Mouse (Mus musculus) B cell, adult 62 days (primary cell): ENCODE measurements around the gene Nags. TPM values are rescaled to one million over a fixed set of nuclear protein-coding genes. Genes with fewer than 3 reads are reported as not detected.

Experiments
- total RNA-seq: library from RNA; stranded (reverse); gene quantifications from 4 replicates; pipeline ENCODE4 v1.2.4, GENCODE M21; 2023

Nags gene
- total RNA-seq = not detected in 4 replicates

DNA sequence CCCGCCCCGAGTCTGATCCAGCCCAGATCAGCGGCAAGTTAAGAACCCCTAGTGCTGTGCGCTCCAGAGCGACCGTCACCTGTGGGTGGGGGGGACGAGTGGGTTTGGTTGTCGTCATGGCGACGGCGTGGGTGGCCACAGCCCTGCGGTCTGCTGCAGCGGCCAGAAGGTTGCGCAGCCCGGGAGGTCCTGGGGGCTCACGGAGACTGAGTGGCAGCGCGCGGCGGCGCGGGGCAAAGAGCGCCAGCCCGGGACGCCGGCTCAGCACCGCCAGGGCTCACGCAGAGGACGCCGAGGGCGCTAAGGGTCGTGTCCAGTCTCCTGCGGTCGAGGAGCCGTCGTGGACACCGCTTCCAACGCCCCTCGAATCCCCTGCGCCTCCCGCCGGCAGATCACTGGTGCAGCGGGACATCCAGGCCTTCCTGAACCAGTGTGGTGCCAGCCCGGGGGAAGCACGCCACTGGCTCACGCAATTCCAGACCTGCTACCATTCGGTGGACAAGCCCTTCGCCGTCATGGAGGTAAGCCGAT lies at the start of gene Nags:
TSS of gene Nags (plus strand) at position 43 of the 531 bp plus-strand sequence.

GRCm38 (mm10) chr11:102101219-102101618 lies 44.1 kb upstream of the Nags start, which contains the start of gene Ppy:
Gene Ppy (minus strand): TSS chr11:102101319.

DNA sequence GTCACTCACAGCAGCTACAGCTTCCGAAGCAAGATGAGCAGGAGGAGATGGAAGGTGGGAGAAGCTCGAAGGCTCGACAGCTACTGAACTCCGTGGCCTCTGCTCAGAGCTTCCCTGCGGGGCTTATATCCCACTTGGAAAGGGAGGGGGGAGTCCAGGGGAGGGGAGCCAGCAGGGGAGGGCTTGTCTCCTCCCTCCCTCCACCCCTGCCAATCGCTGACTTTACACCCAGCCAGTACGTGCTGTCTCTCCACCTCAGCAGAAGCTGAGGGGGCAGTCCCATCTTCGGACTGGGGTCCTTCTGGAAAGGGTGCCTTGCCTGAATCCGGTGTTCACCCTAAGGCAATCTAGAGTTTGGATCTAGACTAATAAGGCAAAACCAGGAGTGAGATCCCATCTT lies 37.6 kb upstream of the Nags start, which contains the start of gene Pyy:
TSS of gene Pyy (minus strand) at position 101 of the 400 bp plus-strand sequence.

GRCm38 (mm10) chr11:102156039-102156785 lies 10.9 kb downstream of the Nags start, which contains the start of gene Tmem101:
Gene Tmem101 (minus strand): TSS chr11:102156404.

DNA sequence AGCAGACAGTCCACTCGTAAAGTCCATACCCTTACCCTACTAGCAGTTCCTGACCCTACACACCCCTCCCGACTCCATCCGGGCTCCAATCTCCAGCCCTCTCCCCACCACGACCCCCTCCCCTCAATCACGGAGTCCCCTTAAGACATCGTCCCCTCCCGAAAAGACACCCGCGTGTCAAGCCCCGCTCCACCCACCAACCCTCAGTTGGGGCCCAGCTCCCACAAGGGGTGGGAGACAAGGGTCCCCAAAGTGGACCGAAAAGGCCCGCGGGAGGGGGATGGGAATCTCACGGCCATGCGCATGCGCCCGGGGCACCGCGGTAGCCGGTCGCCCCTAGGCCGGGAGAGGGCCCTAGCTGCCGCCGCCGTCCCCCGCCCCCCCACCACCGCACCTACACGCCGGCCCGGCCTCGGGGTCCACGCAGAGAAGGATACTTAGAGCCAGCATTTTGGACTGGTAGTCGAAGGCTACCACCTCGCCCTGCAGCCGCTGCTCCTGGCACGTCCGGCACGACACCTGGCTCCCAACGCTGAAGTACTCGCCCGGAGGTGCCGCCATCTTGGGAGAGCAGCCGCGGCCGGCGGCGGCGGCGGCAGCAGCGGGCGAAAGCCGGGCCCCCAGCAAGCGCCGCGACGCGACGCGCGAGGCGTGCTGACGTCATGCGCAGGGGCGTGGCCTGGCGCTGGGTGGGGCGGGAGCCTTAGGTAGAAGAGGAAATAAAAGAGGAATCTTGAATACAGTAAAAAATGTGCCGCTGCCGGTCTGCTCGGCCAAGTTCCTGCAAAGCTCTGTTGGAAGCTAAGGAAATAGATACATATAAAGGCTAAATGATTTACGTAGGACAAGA lies 39.6 kb downstream of the Nags start, which contains the start of gene Lsm12:
TSS of gene Lsm12 (minus strand) at position 651 of the 850 bp plus-strand sequence.

GRCm38 (mm10) chr11:102189461-102190436 lies 44.4 kb downstream of the Nags start, which contains the start of gene G6pc3:
Gene G6pc3 (plus strand): TSS chr11:102189620.

Other genes with a start within 250 kb of the Nags start
- gene Sost, start 178.5 kb upstream of the Nags start, total RNA-seq = not detected in 4 replicates
- not detected in 4 replicates for gene Cfap97d1, start 161.2 kb upstream of the Nags start, total RNA-seq
- gene Dusp3, start 158.5 kb upstream of the Nags start, total RNA-seq = 29.5 to 31.8 TPM (median 30.8 TPM) in 4 replicates
- not detected in 4 replicates for gene Mpp3, start 117.1 kb upstream of the Nags start, total RNA-seq
- 0.33 TPM in 1 of 4 replicates, not detected in the others for gene Cd300lg, start 104.0 kb upstream of the Nags start, total RNA-seq
- gene Mpp2, start 57.0 kb upstream of the Nags start, total RNA-seq = not detected in 4 replicates
- not detected in 4 replicates for gene Ppy, start 44.2 kb upstream of the Nags start, total RNA-seq
- not detected in 4 replicates for gene Pyy, start 37.7 kb upstream of the Nags start, total RNA-seq
- gene Tmem101, start 10.9 kb downstream of the Nags start, total RNA-seq = 6.5 to 9.5 TPM (median 6.8 TPM) in 4 replicates
- gene Lsm12, start 39.8 kb downstream of the Nags start, total RNA-seq = 55.4 to 61.7 TPM (median 58.0 TPM) in 4 replicates
- gene G6pc3, start 44.1 kb downstream of the Nags start, total RNA-seq = 46.3 to 53.9 TPM (median 49.4 TPM) in 4 replicates
- gene Hdac5, start 84.7 kb downstream of the Nags start, total RNA-seq = 128 to 150 TPM (median 136 TPM) in 4 replicates
- 1.0 to 2.7 TPM (median 1.7 TPM) in 4 replicates for gene BC030867, start 103.4 kb downstream of the Nags start, total RNA-seq
- gene Asb16, start 123.2 kb downstream of the Nags start, total RNA-seq = not detected in 4 replicates
- gene Tmub2, start 139.4 kb downstream of the Nags start, total RNA-seq = 44.2 to 52.2 TPM (median 49.6 TPM) in 4 replicates
- gene Atxn7l3, start 151.1 kb downstream of the Nags start, total RNA-seq = 68.6 to 76.7 TPM (median 71.8 TPM) in 4 replicates
- gene Ubtf, start 174.2 kb downstream of the Nags start, total RNA-seq = 138 to 153 TPM (median 144 TPM) in 4 replicates
- 0.69 TPM in 1 of 4 replicates, not detected in the others for gene Slc4a1, start 220.7 kb downstream of the Nags start, total RNA-seq
- 1.1 to 6.1 TPM (median 2.3 TPM) in 4 replicates for gene Rundc3a, start 247.9 kb downstream of the Nags start, total RNA-seq